Mouse (Mus musculus) thymus, adult 2 months (tissue): ENCODE results near the gene Tyw5. TPM values are rescaled to one million over a fixed set of nuclear protein-coding genes. Genes with fewer than 3 reads are reported as not detected.

Source experiments
- DNase-seq: peaks from one replicate; pipeline ENCODE4 v3.0.0; 2021
- H3K27ac ChIP-seq: fragments of 200-500 bp; 2 replicates; pipeline ENCODE4 v1.5.1; 2012; ENCODE audit warnings: low read length, control low read depth; ENCODE audit not compliant: control insufficient read depth, insufficient read depth
- H3K27me3 ChIP-seq: fragments of 200-500 bp; 2 replicates; pipeline ENCODE4 v1.6.1; 2012; ENCODE audit warnings: mild to moderate bottlenecking, low read length, moderate library complexity, mixed read lengths; ENCODE audit not compliant: control insufficient read depth, insufficient read depth
- H3K36me3 ChIP-seq: fragments of 200-500 bp; 2 replicates; pipeline ENCODE4 v1.6.1; 2012; ENCODE audit warnings: mild to moderate bottlenecking, low read length, moderate library complexity; ENCODE audit not compliant: control insufficient read depth, insufficient read depth
- H3K4me1 ChIP-seq: fragments of 200-500 bp; replicated peaks from 2 replicates; pipeline ENCODE4 v1.6.1; 2012; ENCODE audit warnings: low read length; ENCODE audit not compliant: control insufficient read depth, insufficient read depth
- H3K4me3 ChIP-seq: fragments of 200-500 bp; 2 replicates; pipeline ENCODE4 v1.5.1; 2012; ENCODE audit warnings: mild to moderate bottlenecking, low read length, control low read depth, moderate library complexity; ENCODE audit not compliant: control insufficient read depth, insufficient read depth
- CTCF ChIP-seq: fragments of 200-500 bp; IDR thresholded peaks from 2 replicates; pipeline ENCODE4 v1.5.1; 2012; ENCODE audit warnings: mild to moderate bottlenecking, control low read depth, low read length, moderate library complexity, borderline replicate concordance; ENCODE audit not compliant: control insufficient read depth, poor library complexity, insufficient read depth; ENCODE audit errors: extremely low read depth
- POLR2A ChIP-seq: fragments of 200-500 bp; IDR thresholded peaks from 2 replicates; pipeline ENCODE4 v1.6.1; 2012; ENCODE audit warnings: mild to moderate bottlenecking, low read length, control low read depth, moderate library complexity; ENCODE audit not compliant: control insufficient read depth, poor library complexity, insufficient read depth; ENCODE audit errors: extremely low read depth
- WGBS: fragments of 180-500 bp; shearing (Covaris S2); methylation state at CpG from one replicate; pipeline ENCODE4 v1.1.7; 2018; 5-methylcytosine and 5-hydroxymethylcytosine counted together
- polyA plus RNA-seq: library from polyadenylated mRNA; depleted of rRNA; stranded (reverse); fragments of >200 nt; gene quantifications from 2 replicates; pipeline ENCODE4 v1.2.3, GENCODE M21; 2012; rRNA removed

The Tyw5 gene
- 6.5 and 8.5 TPM in 2 replicates for polyA plus RNA-seq

- under 1% methylated on average over 72 of the region's 72 CpGs for WGBS
- no peak for TF ChIP-seq CTCF
- 0 out of 2 replicates have a peak, but pooled peaks have one; percentile 19 for TF ChIP-seq POLR2A
- Histone ChIP-seq H3K27me3 (no peaks in the 10 kb centered on the region), H3K4me3 (peak within 1 kb of the TSS; percentile 61), H3K27ac (no peak within 1 kb of the TSS), H3K36me3 (no peaks in the 10 kb centered on the region), H3K4me1 (peaks cover 6% of the 10 kb centered on the region; the same call in 1 of the 2 replicates)
- peak; percentile 78 for DNase-seq
Measured at GRCm38 (mm10) chr1:57406187-57407151, at the start of gene Tyw5, which contains the start of gene Maip1. Gene Tyw5, minus strand, starts transcription at chr1:57407101. Gene Maip1, plus strand, starts transcription at chr1:57406328.

- Histone ChIP-seq H3K4me3 (no peak overlapping the region), H3K4me1 (no peaks in the 10 kb centered on the region), H3K27ac (no peak overlapping the region), H3K36me3 (no peaks in the 10 kb centered on the region), H3K27me3 (no peaks in the 10 kb centered on the region)
- WGBS = 94% methylated on average over 1 of the region's 1 CpGs
- TF ChIP-seq CTCF = no peak
- no peak for TF ChIP-seq POLR2A
- DNase-seq = no peak
Measured at GRCm38 (mm10) chr1:57450241-57450640, 43.3 kb upstream of the Tyw5 start.

DNA sequence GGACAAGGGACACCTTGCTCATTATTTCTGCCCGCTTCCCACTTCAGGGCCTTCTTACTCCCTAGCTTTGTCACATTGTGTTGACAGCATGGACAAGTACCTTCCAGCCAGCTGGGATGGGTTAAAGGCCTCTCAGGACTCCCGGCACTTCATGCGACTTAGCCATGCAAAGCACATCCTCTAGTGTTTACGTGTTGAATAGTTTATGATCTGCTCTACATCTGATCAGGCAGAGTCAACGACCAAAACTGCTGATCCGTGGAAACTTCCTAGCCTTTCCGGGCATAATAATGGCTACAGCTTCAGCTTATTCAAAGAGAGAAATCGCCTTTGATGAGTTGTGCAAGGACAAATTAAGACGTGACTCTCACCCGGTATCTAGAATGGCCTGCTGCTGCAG, 38.8 kb upstream of the Tyw5 start:
- no peak for DNase-seq
- H3K27me3 ChIP-seq = no peaks in the 10 kb centered on the region
- H3K27ac ChIP-seq = no peak overlapping the region
- H3K4me3 ChIP-seq = no peak overlapping the region
- WGBS = 94% methylated on average over 10 of the region's 10 CpGs
- H3K36me3 ChIP-seq = no peaks in the 10 kb centered on the region
- TF ChIP-seq POLR2A (no peak), CTCF (no peak)
- no peaks in the 10 kb centered on the region for H3K4me1 ChIP-seq

DNA sequence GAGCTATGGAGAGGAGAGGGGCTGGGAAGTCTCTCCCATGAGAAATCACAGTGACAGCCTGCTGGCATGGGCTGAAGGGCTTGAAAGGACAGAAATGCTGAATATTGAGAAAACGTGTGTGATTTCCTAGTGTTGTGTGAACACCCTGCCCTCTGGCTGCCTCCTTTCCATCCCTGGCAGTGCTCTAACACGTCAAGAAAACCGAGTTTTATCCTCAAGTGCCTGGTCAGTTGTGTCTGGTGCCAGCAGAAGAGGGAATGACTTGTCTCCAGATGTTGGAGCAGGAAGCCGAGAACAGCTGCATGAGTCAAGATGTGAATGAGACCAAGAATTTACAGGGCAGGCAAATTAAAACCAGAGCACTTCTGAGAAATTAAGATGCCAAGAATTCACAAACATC, 33.9 kb upstream of the Tyw5 start:
- H3K27ac ChIP-seq = no peak overlapping the region
- peaks cover 2% of the 10 kb centered on the region; the same call in 1 of the 2 replicates for H3K4me1 ChIP-seq
- DNase-seq = no peak
- H3K27me3 ChIP-seq = no peaks in the 10 kb centered on the region
- TF ChIP-seq CTCF = no peak
- TF ChIP-seq POLR2A = no peak
- no peak overlapping the region for H3K4me3 ChIP-seq
- WGBS = 70% methylated on average over 4 of the region's 4 CpGs
- H3K36me3 ChIP-seq = no peaks in the 10 kb centered on the region

DNA sequence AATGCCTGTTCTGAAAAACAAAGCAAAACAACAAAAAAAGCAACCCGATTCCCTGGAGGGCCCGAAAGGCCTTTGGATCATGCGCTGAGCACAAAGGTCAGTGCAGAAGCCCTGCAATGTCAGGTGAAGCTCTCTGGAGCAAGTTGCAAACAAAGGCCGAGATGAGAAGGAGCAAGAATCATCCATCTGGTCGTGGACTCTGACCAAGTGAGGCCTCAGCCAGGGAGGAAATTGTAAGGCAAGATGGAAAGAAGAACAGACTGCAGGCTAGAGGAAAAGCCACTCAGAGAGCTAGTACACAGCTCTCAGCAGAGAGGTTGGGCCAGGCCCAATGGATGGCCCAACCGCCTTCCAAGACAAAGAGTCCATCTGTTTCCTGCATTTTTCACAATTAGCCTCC, 32.1 kb upstream of the Tyw5 start:
- Histone ChIP-seq H3K4me3 (no peak overlapping the region), H3K36me3 (no peaks in the 10 kb centered on the region), H3K4me1 (peaks cover 2% of the 10 kb centered on the region; the same call in 1 of the 2 replicates), H3K27ac (no peak overlapping the region), H3K27me3 (no peaks in the 10 kb centered on the region)
- TF ChIP-seq CTCF = no peak
- TF ChIP-seq POLR2A = no peak
- 88% methylated on average over 6 of the region's 6 CpGs for WGBS
- no peak for DNase-seq

DNA sequence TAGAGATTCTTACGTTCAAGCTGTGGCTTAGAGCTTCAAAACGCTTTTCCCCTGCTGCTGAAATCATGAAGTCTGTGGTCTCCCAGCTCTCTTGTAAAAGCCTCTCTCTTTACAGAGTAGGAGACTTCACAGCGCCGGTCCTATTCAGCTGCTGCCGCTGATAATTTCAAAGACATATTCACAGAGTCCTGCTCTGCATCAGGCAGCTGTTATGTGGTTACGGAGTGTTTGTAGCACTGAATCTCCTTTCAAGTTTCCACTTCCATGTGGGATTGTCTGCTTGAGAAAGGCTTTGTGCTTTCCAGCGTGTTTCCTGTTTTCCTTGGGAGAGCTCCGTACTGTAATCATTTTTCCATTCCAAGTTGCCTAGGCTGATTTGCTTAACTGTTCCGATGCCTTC, 30.1 kb upstream of the Tyw5 start:
- WGBS = 12% methylated on average over 9 of the region's 9 CpGs
- no peak overlapping the region; the same call in 1 of the 2 replicates for H3K27ac ChIP-seq
- TF ChIP-seq CTCF (no peak), POLR2A (no peak)
- no peak for DNase-seq
- H3K4me3 ChIP-seq = no peak overlapping the region
- H3K36me3 ChIP-seq = no peaks in the 10 kb centered on the region
- no peaks in the 10 kb centered on the region for H3K27me3 ChIP-seq
- H3K4me1 ChIP-seq = peaks cover 2% of the 10 kb centered on the region; the same call in 1 of the 2 replicates

DNA sequence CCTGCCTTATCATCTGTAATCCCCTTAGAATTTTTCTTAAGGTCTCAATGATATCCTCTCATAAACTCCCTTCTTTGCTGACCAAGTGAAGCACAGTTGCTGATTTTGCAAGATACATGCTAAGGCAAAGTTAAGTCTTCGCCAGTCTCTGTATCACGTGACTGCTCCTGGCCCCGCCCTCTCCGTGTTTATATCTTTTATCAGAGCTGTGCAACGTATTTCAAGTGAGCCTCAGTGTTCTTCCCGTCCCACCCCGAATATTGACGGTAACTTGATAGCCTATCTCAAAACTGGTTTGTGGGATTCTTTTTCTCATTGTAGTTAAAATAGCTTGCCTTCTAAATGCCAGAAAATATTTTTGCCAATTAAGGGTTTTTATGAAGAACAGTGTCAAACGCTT, 29.5 kb upstream of the Tyw5 start:
- H3K4me1 ChIP-seq = peaks cover 2% of the 10 kb centered on the region; the same call in 1 of the 2 replicates
- no peaks in the 10 kb centered on the region for H3K36me3 ChIP-seq
- no peak overlapping the region for H3K4me3 ChIP-seq
- TF ChIP-seq POLR2A (no peak), CTCF (no peak)
- peak; percentile 73 for DNase-seq
- no peaks in the 10 kb centered on the region for H3K27me3 ChIP-seq
- 40% methylated on average over 9 of the region's 9 CpGs for WGBS
- peak overlapping the region; percentile 64; the same call in 1 of the 2 replicates for H3K27ac ChIP-seq
